Mouse (Mus musculus) spleen, postnatal 4 days (tissue): ENCODE measurements around the gene Ccdc73.
A peak's percentile ranks its signal among the peaks of the same experiment; 100 is the strongest.
"Not testable (repeated sequence)": the region's sequence is repeated elsewhere in the genome, so short reads cannot be mapped to it uniquely, and the experiment has no call there.

ENCODE experiments used
- DNase-seq, 2 experiments: peaks; one replicate each; pipeline ENCODE4 v3.0.0; 2022; ENCODE audit warnings: low spot score in 2 of 2

Gene Ccdc73

GRCm38 (mm10) chr2:104867282-104867855, at the start of gene Ccdc73:
Gene Ccdc73, plus strand, starts transcription at chr2:104867805.
- DNase-seq: no peak

DNA sequence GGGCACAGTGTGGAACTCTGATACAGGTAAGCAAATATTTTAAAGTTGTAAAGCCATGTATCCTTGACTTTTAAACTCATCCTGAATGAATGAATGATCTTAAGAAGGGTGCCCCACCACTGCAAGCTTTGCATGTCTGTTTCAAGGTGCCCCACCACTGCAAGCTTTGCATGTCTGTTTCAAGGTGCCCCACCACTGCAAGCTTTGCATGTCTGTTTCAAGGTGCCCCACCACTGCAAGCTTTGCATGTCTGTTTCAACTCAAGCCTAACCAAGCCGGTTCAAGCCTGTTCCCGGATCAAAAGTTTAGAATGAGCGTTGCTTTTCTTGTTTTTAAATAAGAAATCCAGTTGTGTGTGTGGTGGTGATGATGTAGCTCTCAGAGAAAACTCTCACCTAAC, 48.8 kb upstream of the Ccdc73 start:
- DNase-seq: not testable (repeated sequence)

GRCm38 (mm10) chr2:104826191-104826590, 41.4 kb upstream of the Ccdc73 start:
- no peak for DNase-seq

GRCm38 (mm10) chr2:104832486-104832885, 35.1 kb upstream of the Ccdc73 start:
- no peak for DNase-seq

GRCm38 (mm10) chr2:104840974-104841373, 26.6 kb upstream of the Ccdc73 start:
- no peak for DNase-seq

DNA sequence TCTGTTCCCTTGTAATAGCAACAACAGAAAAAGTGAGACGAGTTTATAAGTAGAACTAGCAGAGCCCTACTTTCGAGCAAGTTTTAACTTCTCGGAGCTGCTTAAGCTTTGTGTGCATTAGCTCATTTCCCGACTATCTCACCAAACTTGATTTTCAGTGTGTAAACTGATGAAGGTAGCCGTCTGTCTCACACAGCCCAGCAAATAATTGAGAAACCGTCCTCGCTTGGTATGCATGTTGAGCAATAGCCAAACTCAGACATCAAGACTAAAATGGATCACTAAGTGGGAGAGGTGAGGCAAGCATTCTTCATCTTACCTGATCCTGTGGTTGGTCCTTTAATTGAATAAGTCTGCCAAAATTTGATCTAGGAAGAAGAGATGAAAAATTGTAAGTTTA, 25.9 kb upstream of the Ccdc73 start:
- DNase-seq: no peak

DNA sequence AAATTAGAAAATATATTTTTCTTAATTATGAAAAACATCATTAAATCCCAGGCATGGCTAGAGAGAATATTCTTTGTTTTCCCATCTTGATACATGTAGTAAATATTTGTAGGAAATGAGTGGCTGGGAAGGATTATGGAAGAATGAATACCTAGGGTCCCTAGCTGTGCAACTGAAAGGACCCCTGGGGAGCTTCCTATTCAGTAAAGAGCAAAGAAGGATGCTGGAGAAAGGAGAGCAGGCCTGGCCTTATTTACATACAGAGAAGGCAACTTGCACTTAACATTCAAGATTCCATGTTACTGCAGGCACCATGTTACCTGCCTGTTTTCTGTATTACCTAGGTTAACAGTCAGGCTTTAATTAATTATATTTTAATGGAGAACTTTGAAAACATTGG, 25.0 kb upstream of the Ccdc73 start:
- no peak for DNase-seq

- no peak for DNase-seq
These were observed 20.8 kb upstream of the Ccdc73 start for GRCm38 (mm10) chr2:104846638-104847414.

- no peak for DNase-seq
These were observed 20.0 kb upstream of the Ccdc73 start for GRCm38 (mm10) chr2:104847645-104848044.

DNA sequence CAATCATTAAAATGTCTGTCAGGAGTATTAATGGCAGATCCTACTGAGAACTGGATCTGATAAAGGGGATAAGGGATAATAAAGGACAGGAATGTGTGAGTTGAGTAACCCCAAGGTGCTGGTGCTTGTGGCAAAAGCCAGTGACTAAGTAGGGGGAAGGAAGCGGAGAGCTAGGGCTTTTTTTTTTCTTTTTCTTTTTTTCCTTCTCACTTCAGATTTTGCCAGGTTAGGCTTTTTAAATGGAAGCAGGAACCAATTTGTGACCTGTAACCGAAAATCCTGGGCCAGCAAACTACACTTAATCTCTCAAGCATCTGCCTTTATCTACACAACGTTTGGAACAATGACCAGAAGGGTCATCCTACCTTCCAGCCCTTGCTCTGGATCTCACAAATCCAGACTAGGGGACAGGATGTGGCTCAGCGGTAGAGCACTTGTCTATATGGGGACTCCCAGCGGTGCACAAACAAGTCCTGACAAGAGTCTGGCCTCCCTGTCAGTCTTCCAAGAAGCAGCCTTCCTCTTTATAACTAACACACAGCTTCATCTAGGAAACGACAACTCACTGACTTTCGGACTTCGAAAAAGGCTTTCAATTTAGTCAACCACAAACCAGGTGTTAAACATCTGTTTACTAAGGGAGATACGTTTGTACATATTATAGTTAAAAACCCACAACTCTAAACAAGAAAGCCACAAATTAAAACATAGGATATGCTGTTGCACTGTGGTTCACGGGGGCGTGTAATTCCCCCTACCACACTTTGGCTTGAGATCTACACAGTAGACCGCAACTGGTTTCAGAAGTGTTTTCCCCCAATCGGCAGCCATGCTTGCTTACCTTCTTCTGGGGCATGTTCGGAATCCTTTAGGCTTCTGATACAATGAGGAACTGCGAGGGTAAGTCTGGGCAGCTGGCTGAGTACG, 19.1 kb upstream of the Ccdc73 start:
- DNase-seq: peak in 1 of 2 experiments; percentile 14

- DNase-seq: peak; percentile 22 to 67
These were observed 18.2 kb upstream of the Ccdc73 start, which contains the start of gene Prrg4 for GRCm38 (mm10) chr2:104849276-104849990. Gene Prrg4, minus strand, starts transcription at chr2:104849876.

GRCm38 (mm10) chr2:104849991-104850359, 17.6 kb upstream of the Ccdc73 start:
- no peak for DNase-seq

- no peak for DNase-seq
These were observed 15.9 kb upstream of the Ccdc73 start for GRCm38 (mm10) chr2:104851686-104852085.

DNA sequence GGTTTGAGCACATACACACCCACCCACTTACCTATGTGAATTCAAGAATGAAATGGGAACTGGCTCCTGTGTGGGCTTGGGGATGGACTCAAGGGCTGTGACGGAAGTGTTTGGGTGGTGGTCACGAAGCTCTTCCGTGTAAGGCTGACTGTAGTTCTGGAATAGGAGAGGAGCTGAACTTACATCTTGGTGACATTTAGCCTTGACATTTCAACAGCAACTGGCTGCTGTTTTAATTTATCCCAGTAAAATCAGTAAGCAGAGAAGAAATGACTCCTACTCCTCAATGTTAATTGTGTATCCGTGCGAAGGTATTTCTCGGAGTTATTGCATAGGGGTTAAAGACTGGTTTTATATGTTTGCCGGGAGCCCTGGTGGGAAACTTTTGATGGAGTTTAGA, 15.1 kb upstream of the Ccdc73 start:
- no peak for DNase-seq

- DNase-seq: no peak
These were observed 12.8 kb upstream of the Ccdc73 start for GRCm38 (mm10) chr2:104854836-104855235.

- no peak for DNase-seq
These were observed 11.9 kb upstream of the Ccdc73 start for GRCm38 (mm10) chr2:104855732-104856131.

DNA sequence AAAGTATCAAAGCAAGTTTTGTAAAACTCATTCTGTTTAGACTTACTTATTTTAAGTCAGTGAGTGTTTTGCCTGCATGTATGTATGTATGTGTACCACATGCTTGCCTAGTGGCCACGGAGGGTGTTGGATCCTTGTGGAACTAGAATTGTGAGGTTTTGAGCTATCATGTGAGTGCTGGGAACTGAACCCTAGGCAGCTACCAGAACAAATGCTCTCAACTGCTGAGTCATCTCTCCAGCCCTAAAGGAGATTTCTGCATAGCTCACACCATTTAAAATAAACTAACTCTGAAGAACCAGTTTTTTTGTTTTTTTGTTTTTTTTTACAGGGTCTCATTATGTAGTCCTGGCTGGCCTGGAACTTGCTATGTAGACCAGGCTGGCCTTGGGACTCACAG, 11.4 kb upstream of the Ccdc73 start:
- DNase-seq: no peak

GRCm38 (mm10) chr2:104858083-104858482, 9.5 kb upstream of the Ccdc73 start:
- DNase-seq: not testable (repeated sequence)

GRCm38 (mm10) chr2:104859060-104859459, 8.5 kb upstream of the Ccdc73 start:
- DNase-seq: no peak

- no peak for DNase-seq
These were observed 7.2 kb upstream of the Ccdc73 start for GRCm38 (mm10) chr2:104860426-104860825.

GRCm38 (mm10) chr2:104864176-104864860, 3.3 kb upstream of the Ccdc73 start:
- no peak for DNase-seq
